Mouse (Mus musculus) lung, embryonic 14.5 days (tissue): ENCODE measurements around the gene Foxp1. TPM values are rescaled to one million over a fixed set of nuclear protein-coding genes. Genes with fewer than 3 reads are reported as not detected.

Experiments
- ATAC-seq: fragments of 200-750 bp; cut with Nextera tagmentation; 2 replicates; pipeline ENCODE4 v1.8.0; 2017; ENCODE audit warnings: mild to moderate bottlenecking, moderate TSS enrichment, moderate library complexity; ENCODE audit not compliant: insufficient read depth
- DNase-seq: peaks from one replicate; pipeline ENCODE4 v3.0.0-alpha.2; 2015
- H3K27ac ChIP-seq: fragments of 300-500 bp; sonication (generic); 2 replicates; pipeline ENCODE4 v1.5.1; 2014; ENCODE audit warnings: low read depth, mild to moderate bottlenecking, moderate library complexity
- H3K27me3 ChIP-seq: fragments of 300-500 bp; sonication (generic); 2 replicates; pipeline ENCODE4 v1.6.1; 2014; ENCODE audit warnings: low read length, control low read depth; ENCODE audit not compliant: insufficient read depth
- H3K36me3 ChIP-seq: fragments of 300-500 bp; sonication (generic); 2 replicates; pipeline ENCODE4 v1.6.1; 2014; ENCODE audit warnings: control low read depth; ENCODE audit not compliant: insufficient read depth
- H3K4me1 ChIP-seq: fragments of 300-500 bp; sonication (generic); 2 replicates; pipeline ENCODE4 v1.6.1; 2014; ENCODE audit warnings: antibody characterized with exemption, control low read depth; ENCODE audit not compliant: insufficient read depth
- H3K4me2 ChIP-seq: fragments of 300-500 bp; sonication (generic); 2 replicates; pipeline ENCODE4 v1.6.1; 2014; ENCODE audit warnings: mild to moderate bottlenecking
- H3K4me3 ChIP-seq: fragments of 300-500 bp; sonication (generic); 2 replicates; pipeline ENCODE4 v1.5.1; 2014; ENCODE audit warnings: low read depth, low read length
- H3K9ac ChIP-seq: fragments of 300-500 bp; sonication (generic); 2 replicates; pipeline ENCODE4 v1.6.1; 2014
- H3K9me3 ChIP-seq: fragments of 300-500 bp; sonication (generic); 2 replicates; pipeline ENCODE4 v1.6.1; 2016; ENCODE audit warnings: low read depth, low read length, control low read depth
- CTCF ChIP-seq: IDR thresholded peaks from 2 replicates; pipeline ENCODE4 v1.5.1; 2016; ENCODE audit warnings: antibody characterized with exemption, low read depth
- WGBS: fragments of 180-500 bp; shearing (Covaris S2); extraction: QIAGEN DNeasy Blood & Tissue Kit; methylation state at CpG from one replicate; pipeline ENCODE4 v1.1.7; 2014; 5-methylcytosine and 5-hydroxymethylcytosine counted together
- polyA plus RNA-seq: library from polyadenylated mRNA; unstranded; fragments of >200 nt; fragmentation: Nextera tagmentation; extraction: Ambion mirVana; gene quantifications from 2 replicates; pipeline ENCODE4 v1.2.1, GENCODE M21; 2014

Foxp1 gene
- polyA plus RNA-seq, 1 experiment from 2014 or later = 111 TPM

GRCm38 (mm10) chr6:99401211-99401610, 121.3 kb downstream of the Foxp1 start:
- no peak overlapping the region for H3K9ac ChIP-seq
- H3K4me1 ChIP-seq = 0 out of 2 replicates have a peak, but pooled peaks cover 3% of the 10 kb centered on the region
- no peaks in the 10 kb centered on the region for H3K9me3 ChIP-seq
- no peak for TF ChIP-seq CTCF
- 43% methylated on average over 2 of the region's 2 CpGs for WGBS
- no peak overlapping the region for H3K4me2 ChIP-seq
- ATAC-seq (no peak), DNase-seq (peak; percentile 18)
- H3K36me3 ChIP-seq = no peaks in the 10 kb centered on the region; the same call in 1 of the 2 replicates
- H3K27ac ChIP-seq = no peak overlapping the region
- H3K4me3 ChIP-seq = no peak overlapping the region
- H3K27me3 ChIP-seq = no peaks in the 10 kb centered on the region

DNA sequence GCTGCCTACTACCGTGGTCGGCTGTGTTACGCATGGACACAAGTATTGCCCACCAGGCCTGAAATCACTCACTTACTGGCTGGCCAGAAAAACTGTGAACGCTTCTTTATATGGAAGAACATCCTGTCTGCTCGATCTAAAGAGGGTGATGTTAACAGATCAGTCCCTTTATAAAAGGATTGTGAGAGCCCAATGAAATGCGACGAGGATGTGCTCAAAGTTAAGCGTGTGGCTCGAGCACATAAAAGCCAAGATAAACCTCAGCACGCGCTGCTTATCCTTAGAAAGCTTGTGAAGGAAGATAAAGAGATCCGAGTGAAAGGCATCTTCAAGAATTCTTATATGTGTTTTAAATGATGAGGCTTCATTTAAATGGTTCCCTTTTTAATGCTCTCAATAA, 126.8 kb downstream of the Foxp1 start:
- ATAC-seq = no peak
- no peaks in the 10 kb centered on the region; the same call in 1 of the 2 replicates for H3K36me3 ChIP-seq
- H3K4me2 ChIP-seq = no peak overlapping the region
- DNase-seq = no peak
- no peak overlapping the region for H3K27ac ChIP-seq
- H3K9me3 ChIP-seq = no peaks in the 10 kb centered on the region
- H3K4me3 ChIP-seq = no peak overlapping the region
- H3K9ac ChIP-seq = no peak overlapping the region
- WGBS = 59% methylated on average over 12 of the region's 12 CpGs
- H3K4me1 ChIP-seq = no peaks in the 10 kb centered on the region
- H3K27me3 ChIP-seq = no peaks in the 10 kb centered on the region
- TF ChIP-seq CTCF = no peak

DNA sequence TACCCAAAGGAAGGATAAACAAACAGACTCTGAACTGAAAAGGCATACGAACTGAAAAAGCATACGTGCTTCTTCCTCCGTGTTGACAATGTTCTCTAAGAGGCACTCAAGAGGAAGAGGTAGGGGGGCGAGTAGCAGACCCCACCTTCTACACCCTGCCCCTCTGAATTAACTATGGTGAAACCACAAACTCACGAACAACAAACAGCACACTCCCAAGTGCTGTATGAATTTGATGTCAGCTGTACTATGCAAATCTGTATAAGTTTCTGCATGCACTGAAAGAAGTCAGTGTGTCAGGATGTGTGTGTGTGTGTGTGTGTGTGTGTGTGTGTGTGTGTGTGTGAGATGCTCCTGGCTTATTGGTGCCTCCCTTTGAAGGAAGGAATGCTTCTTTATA, 127.7 kb downstream of the Foxp1 start:
- no peak overlapping the region for H3K4me2 ChIP-seq
- H3K36me3 ChIP-seq = no peaks in the 10 kb centered on the region; the same call in 1 of the 2 replicates
- DNase-seq = no peak
- H3K27ac ChIP-seq = no peak overlapping the region
- TF ChIP-seq CTCF = no peak
- H3K4me1 ChIP-seq = no peaks in the 10 kb centered on the region
- no peaks in the 10 kb centered on the region for H3K27me3 ChIP-seq
- no peaks in the 10 kb centered on the region for H3K9me3 ChIP-seq
- no peak overlapping the region for H3K9ac ChIP-seq
- H3K4me3 ChIP-seq = no peak overlapping the region
- no peak for ATAC-seq
- 30% methylated on average over 5 of the region's 5 CpGs for WGBS

DNA sequence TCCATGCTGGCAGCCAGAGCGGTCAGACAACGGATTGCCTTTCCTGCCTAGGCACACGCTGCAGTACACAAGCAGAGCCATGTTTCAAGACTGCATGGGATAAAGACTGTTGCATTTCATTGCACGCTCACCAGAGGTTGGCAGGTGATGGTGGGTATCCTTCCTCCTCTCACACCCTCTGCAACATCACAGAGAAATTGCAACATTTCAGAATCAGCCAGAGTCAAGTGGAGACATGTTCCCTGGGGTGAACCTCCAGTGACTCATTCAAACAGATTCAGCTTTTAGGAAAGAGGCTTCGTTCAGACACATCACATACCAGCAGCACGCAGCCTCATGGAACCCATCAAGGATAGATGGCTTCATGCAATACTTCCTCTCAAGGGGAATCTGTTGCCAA, 130.0 kb downstream of the Foxp1 start:
- Histone ChIP-seq H3K27me3 (no peaks in the 10 kb centered on the region), H3K4me1 (no peaks in the 10 kb centered on the region), H3K9me3 (no peaks in the 10 kb centered on the region), H3K36me3 (no peaks in the 10 kb centered on the region; the same call in 1 of the 2 replicates), H3K4me3 (no peak overlapping the region), H3K27ac (no peak overlapping the region), H3K4me2 (no peak overlapping the region), H3K9ac (no peak overlapping the region)
- 92% methylated on average over 6 of the region's 6 CpGs for WGBS
- no peak for DNase-seq
- no peak for TF ChIP-seq CTCF
- ATAC-seq = no peak

GRCm38 (mm10) chr6:99388741-99389675, 133.5 kb downstream of the Foxp1 start:
- no peak overlapping the region for H3K4me3 ChIP-seq
- ATAC-seq (peak; percentile 38; the same call in 1 of the 2 replicates), DNase-seq (peak; percentile 60)
- H3K9ac ChIP-seq = no peak overlapping the region
- 56% methylated on average over 19 of the region's 19 CpGs for WGBS
- no peaks in the 10 kb centered on the region for H3K27me3 ChIP-seq
- H3K4me1 ChIP-seq = no peaks in the 10 kb centered on the region
- no peaks in the 10 kb centered on the region for H3K9me3 ChIP-seq
- TF ChIP-seq CTCF = no peak
- no peaks in the 10 kb centered on the region for H3K36me3 ChIP-seq
- H3K4me2 ChIP-seq = no peak overlapping the region
- peak overlapping the region; percentile 67 for H3K27ac ChIP-seq

GRCm38 (mm10) chr6:99388023-99388422, 134.5 kb downstream of the Foxp1 start:
- Histone ChIP-seq H3K36me3 (no peaks in the 10 kb centered on the region), H3K9me3 (no peaks in the 10 kb centered on the region), H3K4me3 (no peak overlapping the region), H3K9ac (no peak overlapping the region), H3K4me2 (no peak overlapping the region), H3K27ac (peak overlapping the region; percentile 67), H3K27me3 (no peaks in the 10 kb centered on the region), H3K4me1 (no peaks in the 10 kb centered on the region)
- DNase-seq (no peak), ATAC-seq (no peak)
- TF ChIP-seq CTCF = no peak
- 85% methylated on average over 5 of the region's 5 CpGs for whole genome bisulfite sequencing

- Histone ChIP-seq H3K4me3 (no peak overlapping the region), H3K27me3 (no peaks in the 10 kb centered on the region), H3K4me2 (no peak overlapping the region), H3K36me3 (no peaks in the 10 kb centered on the region), H3K9ac (no peak overlapping the region), H3K4me1 (no peaks in the 10 kb centered on the region), H3K27ac (no peak overlapping the region), H3K9me3 (no peaks in the 10 kb centered on the region)
- 72% methylated on average over 2 of the region's 2 CpGs for WGBS
- peak; percentile 57 for TF ChIP-seq CTCF
- ATAC-seq (no peak), DNase-seq (no peak)
Observed at GRCm38 (mm10) chr6:99385059-99385604, 137.4 kb downstream of the Foxp1 start.
